Mouse (Mus musculus): ENCODE results near the gene Bmpr1b.

GRCm38 (mm10) chr3:141792106-141792505 lies 377.1 kb downstream of the Bmpr1b start:
- TF ChIP-seq CTCF (IDR thresholded peaks at IDR 0.05) (no peak), EP300 (IDR thresholded peaks at IDR 0.05) (no peak)

All from lung, postnatal 0 days (tissue).